ENCODE assay signal across 37 mouse cellular contexts in genomic region chr2:25625986-25626385, GRCm38 (mm10). TPM values are rescaled to one million over a fixed set of nuclear protein-coding genes. Genes with fewer than 3 reads are reported as not detected.
"Had no signal": no experiment of that assay in that cellular context is flagged by ENCODE, and none has a peak within 500 bp of the region (broad histone marks: within the 10 kb centered on the region; RNA-seq: fewer than 3 reads in every experiment).

No protein-coding gene starts in this region.

- H3K4me3 ChIP-seq: gastrocnemius, adult 2 months; heart, adult 2 months; hindbrain, embryonic 10.5 days; hindbrain, embryonic 12.5 days; intestine, embryonic 15.5 days; layer of hippocampus, adult 2 months; left cerebral cortex, adult 2 months; limb, embryonic 10.5 days; limb, embryonic 12.5 days; liver, embryonic 12.5 days had no signal

- H3K27me3 ChIP-seq: hindbrain, embryonic 12.5 days; intestine, embryonic 15.5 days had no signal

- H3K9ac ChIP-seq: hindbrain, embryonic 12.5 days; hindbrain, embryonic 14.5 days; intestine, embryonic 15.5 days; limb, embryonic 12.5 days; liver, embryonic 12.5 days; liver, embryonic 14.5 days had no signal

- H3K27ac ChIP-seq: gastrocnemius, adult 2 months; heart, adult 2 months; hindbrain, embryonic 10.5 days; hindbrain, embryonic 12.5 days; hindbrain, embryonic 14.5 days; intestine, embryonic 15.5 days; layer of hippocampus, adult 2 months; left cerebral cortex, adult 2 months; limb, embryonic 10.5 days; limb, embryonic 12.5 days; liver, embryonic 12.5 days; liver, embryonic 14.5 days had no signal

- H3K9me3 ChIP-seq: hindbrain, embryonic 10.5 days; hindbrain, embryonic 12.5 days; intestine, embryonic 15.5 days; limb, embryonic 10.5 days; limb, embryonic 12.5 days; liver, embryonic 12.5 days had no signal

- ATAC-seq: hindbrain, embryonic 16.5 days; inflammation-experienced regulatory T-cells, adult 6 months; intestine, embryonic 15.5 days; intestine, postnatal 0 days; liver, embryonic 12.5 days had no signal

- H3K4me2 ChIP-seq: heart, embryonic 11.5 days; hindbrain, embryonic 12.5 days; hindbrain, embryonic 14.5 days; intestine, embryonic 15.5 days; limb, embryonic 12.5 days; liver, embryonic 12.5 days had no signal

- DNase-seq: gastrocnemius, adult 2 months; gastrocnemius, postnatal 10 days; gastrocnemius, postnatal 25 days; heart, adult 2 months; heart, postnatal 10 days; heart, postnatal 4 days; kidney, adult 18-20 months; kidney, adult 8-10 months; kidney, postnatal 10 days; kidney, postnatal 25 days; kidney, postnatal 4 days had no signal

- H3K36me3 ChIP-seq: hindbrain, embryonic 10.5 days; hindbrain, embryonic 12.5 days; intestine, embryonic 15.5 days; limb, embryonic 10.5 days; limb, embryonic 12.5 days; liver, embryonic 12.5 days had no signal

RNA-seq across cellular contexts. Expression of gene Ccdc183, which starts 8.5 kb away (rescaled TPM):
- total RNA-seq: gastrocnemius, adult 2 months; gastrocnemius, postnatal 10 days; gastrocnemius, postnatal 25 days; gastrocnemius, postnatal 4 days; granulocyte monocyte progenitor cell, adult 5-6 weeks; heart, adult 2 months; heart, postnatal 10 days; heart, postnatal 25 days; heart, postnatal 4 days; layer of hippocampus, adult 2 months; layer of hippocampus, postnatal 10 days; layer of hippocampus, postnatal 25 days; left cerebral cortex, adult 2 months; left cerebral cortex, postnatal 14 days; left cerebral cortex, postnatal 36 days had no signal
- polyA plus RNA-seq: heart, adult 2 months; inflammation-experienced regulatory T-cells, adult 6 months had no signal

RNA-seq across cellular contexts. Expression of gene Lcn8, which starts 26.9 kb away (rescaled TPM):
- total RNA-seq: granulocyte monocyte progenitor cell, adult 5-6 weeks; layer of hippocampus, adult 2 months; layer of hippocampus, postnatal 10 days; layer of hippocampus, postnatal 25 days; left cerebral cortex, adult 2 months; left cerebral cortex, postnatal 14 days; left cerebral cortex, postnatal 36 days had no signal
- polyA plus RNA-seq: heart, embryonic 11.5 days; heart, embryonic 14.5 days; heart, embryonic 16.5 days; hindbrain, embryonic 10.5 days; hindbrain, embryonic 12.5 days; hindbrain, embryonic 14.5 days; hindbrain, embryonic 16.5 days; inflammation-experienced regulatory T-cells, adult 6 months; intestine, embryonic 15.5 days; intestine, postnatal 0 days; kidney, embryonic 14.5 days; kidney, embryonic 16.5 days; limb, embryonic 10.5 days; limb, embryonic 12.5 days; liver, embryonic 12.5 days; liver, embryonic 14.5 days; liver, embryonic 16.5 days had no signal
